Mouse (Mus musculus) adrenal gland, postnatal 4 days (tissue): ENCODE data around the gene Ccn6. TPM values are rescaled to one million over a fixed set of nuclear protein-coding genes. Genes with fewer than 3 reads are reported as not detected.

Experiments
- DNase-seq, 2 experiments: peaks; one replicate each; pipeline ENCODE4 v3.0.0; 2021 to 2022; ENCODE audit warnings: low spot score in 2 of 2, mixed read lengths in 2 of 2
- total RNA-seq, 2 experiments: library from RNA; stranded (reverse); gene quantifications; 2 replicates each; pipeline ENCODE4 v1.2.3; 2021

Gene Ccn6
- total RNA-seq, 2 experiments from 2014 or later = 0.62 to 1.2 TPM

GRCm38 (mm10) chr10:39162666-39163484 is 719 bp downstream of the Ccn6 start:
- no peak for DNase-seq

DNA sequence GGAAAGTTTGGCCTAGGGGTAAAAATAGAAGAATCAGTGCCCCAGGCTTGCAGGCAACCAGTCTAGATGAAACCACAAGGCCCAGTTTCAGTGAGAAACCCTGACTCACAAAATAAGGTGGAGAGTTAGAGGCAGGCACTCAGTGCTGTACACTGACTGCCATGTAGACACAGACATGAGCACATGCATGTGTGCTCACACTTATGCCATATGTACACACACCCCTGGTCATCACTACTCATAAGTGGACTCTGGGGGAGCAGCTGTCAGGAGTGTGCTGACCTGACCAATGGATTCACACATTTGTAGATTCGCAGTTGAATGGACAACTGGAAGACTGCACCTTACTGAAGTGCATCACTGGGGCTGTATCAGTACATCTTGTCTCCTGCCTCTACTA is 2.2 kb downstream of the Ccn6 start:
- DNase-seq = no peak

DNA sequence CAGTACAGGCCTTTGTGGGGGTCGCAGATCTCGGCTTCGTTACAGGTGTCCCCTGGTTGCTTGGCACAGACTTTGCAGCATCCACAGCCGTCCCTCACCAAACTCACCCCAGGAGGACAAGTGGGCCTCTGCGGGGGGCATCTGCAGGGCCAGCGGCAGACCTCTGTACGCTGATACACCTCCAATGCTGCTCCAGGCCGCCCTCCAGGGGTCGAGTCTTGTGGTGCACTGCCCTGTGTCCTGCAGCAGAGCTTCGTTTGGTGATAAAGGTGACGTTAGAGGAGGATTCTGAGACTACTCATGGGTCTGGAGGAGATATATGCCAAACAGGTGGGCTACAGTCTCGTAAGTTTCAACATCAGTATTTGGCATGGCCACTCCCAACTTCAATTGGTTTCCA is 5.3 kb downstream of the Ccn6 start:
- DNase-seq = no peak

- DNase-seq = no peak
Observed at GRCm38 (mm10) chr10:39157321-39157720, 6.3 kb downstream of the Ccn6 start.

DNA sequence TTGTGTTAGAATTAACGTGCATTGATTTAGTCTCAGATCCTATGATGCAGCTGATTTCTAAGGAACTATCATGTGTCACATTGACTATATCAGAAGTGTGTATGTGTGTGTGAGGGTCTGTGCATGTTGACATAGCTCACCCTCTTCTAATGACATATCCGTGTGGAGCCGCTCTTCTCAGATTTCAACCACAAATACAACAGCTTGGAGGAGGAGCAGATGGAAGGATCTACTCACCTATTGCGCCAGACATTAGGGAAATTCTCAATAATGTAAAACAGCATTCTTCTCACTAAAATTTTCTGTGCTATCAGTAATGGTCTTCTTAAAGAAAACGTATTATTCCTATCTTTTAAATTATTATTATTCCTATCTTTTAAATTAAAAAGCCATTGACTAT is 6.9 kb downstream of the Ccn6 start:
- no peak for DNase-seq

GRCm38 (mm10) chr10:39142216-39142615 is 21.4 kb downstream of the Ccn6 start:
- no peak for DNase-seq

DNA sequence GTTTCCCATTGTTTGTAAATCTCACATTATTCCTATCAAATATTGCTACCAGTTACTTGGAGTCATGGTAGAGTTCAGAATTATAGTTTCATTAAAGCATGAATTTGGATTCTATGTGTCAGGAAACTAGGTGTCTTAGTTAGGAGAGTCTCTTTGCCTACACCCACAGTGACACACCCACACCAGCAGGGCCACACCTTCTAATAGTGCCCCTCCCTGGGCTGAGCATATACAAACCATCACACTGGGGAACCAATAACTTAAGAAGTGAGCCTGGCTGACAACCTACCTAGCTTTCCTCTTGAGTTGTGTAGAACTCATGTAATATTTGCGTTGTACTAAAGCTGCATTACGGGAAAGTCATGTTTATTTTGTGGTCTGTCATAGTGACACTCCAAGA is 22.2 kb downstream of the Ccn6 start:
- DNase-seq = no peak

GRCm38 (mm10) chr10:39140843-39141242 is 22.8 kb downstream of the Ccn6 start:
- DNase-seq = no peak

DNA sequence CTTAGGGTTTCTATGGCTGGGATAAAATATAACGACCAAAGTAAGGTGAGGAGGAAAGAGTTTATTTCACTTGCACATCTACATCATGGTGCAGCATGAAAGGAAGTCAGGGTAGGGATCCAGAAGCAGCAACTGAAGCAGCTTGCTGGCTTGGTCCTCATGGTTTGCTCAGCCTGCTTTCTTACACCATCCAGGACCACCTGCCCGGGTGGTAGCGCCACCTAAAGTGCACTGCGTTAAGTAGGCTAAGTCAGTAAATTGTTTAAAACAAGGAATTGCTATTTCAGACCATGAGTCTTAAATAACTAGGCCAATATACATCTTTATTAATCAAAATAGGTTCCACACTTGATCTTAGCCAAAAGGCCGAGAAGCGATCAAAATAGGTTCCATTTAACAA is 24.8 kb downstream of the Ccn6 start:
- DNase-seq = no peak

DNA sequence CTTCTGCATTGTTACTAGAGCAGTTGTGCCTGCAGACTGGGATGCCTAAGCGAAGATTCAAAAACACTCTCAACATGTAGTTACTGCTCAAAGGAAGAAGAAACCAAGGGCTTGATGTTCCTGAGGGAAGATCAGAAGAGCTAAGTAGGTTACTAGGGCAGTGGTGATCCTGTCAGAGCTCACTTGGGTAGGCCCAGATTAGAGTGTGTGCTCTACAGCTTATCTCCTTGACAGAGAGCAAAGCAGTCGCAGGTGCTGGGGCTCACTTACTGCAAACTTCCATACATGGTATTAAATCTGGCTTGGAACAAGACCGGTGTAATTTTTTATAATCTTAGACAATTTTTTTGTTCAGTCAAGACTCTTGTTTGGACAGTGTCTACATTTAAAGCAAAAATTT is 25.8 kb downstream of the Ccn6 start:
- DNase-seq = no peak

DNA sequence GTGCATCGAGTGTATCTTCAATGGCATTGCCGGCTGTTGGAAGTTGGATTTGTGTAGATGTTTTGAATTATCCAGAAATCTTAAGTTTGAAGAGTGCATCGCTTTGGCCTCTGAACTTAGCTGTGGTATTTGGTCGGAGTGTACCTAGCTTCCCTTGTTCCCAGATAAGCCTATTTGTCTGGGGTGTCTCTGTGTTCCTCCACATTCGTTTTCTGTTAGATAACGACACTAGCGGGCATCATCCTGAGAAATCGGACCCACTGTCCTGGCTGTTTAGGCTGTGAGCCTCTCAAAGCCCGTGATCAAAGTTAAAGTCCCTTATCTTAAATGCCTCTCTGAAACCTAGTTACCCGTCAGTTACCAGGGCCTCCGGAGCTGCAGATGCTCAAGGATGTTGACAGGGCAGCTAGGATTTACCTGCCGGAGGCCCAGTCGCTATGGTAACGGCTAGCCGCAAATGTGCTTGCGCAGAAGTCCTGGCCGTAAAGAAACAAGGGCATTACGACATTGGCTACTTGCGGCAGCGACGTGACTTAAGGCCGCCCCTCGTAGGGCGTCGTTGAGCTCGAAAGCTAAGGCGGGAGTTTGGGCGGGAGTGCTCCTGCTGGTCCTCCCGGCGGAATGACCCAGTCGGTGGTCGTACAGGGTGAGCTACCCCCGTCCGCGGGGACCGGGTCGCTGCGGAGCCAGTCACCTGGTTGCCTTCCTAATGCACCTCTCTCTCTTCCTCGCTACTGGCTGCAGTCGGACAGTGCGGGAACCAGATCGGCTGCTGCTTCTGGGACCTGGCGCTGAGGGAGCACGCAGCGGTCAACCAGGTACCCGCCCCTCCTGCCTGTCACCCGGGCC is 29.9 kb downstream of the Ccn6 start, which contains the start of the genes Fam229b and Tube1:
Gene Fam229b (minus strand): TSS at position 453 of the 849 bp plus-strand sequence.
Gene Tube1 (plus strand): TSS at position 515 of the 849 bp plus-strand sequence.
- DNase-seq = peak; percentile 58 to 77

- no peak for DNase-seq
Observed at GRCm38 (mm10) chr10:39121412-39121811, 42.2 kb downstream of the Ccn6 start.

GRCm38 (mm10) chr10:39109489-39109874 is 54.1 kb downstream of the Ccn6 start:
- no peak for DNase-seq

DNA sequence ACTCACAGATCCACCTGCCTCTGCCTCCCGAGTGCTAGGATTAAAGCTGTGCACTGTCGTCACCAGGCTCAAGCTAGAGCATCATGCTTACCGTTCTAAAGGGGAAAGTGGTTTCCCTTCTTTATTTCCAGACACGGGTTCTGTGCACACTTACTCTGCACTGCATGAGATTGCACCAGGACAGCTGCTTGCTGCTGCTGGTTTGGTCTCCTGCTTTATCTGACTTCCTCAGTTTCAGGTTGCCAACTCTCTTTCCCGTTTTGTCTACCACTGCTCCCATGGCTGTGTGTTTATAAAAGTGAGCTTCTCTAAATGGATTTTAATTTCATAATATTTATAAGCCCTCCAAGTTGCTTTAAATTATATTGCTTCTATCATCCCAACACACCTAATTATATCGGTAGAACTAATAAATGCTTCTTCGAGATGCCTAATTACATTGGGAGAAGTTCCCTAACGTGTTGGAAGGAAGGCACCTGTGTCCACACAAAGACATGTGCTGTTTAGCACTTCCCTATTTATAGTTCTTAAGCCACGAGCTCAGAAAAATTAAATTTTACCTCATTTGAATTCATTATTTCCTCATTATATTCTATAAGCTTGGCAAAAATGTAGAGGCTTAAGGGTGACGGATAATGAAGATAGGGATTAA is 54.6 kb downstream of the Ccn6 start:
- no peak for DNase-seq

GRCm38 (mm10) chr10:39106935-39107334 is 56.7 kb downstream of the Ccn6 start:
- no peak for DNase-seq

DNA sequence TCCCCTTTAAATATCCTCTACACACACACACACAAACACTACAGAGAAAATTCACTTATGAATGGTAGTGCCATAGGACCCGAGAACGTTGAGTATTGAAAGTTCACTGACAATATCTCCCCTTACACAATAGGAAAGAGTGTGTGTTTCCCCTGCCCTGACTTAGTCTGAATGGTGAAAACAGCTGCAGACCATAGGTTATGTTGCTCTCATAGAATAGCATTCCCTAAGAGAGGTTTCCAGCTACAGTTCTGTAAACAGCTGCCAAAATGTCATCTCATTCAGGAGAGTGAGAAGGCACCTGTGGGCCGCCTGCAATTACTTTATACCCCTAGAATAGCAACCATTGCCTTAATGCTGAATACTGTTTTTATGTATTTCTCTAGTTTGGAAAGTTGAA is 57.2 kb downstream of the Ccn6 start:
- DNase-seq = no peak

GRCm38 (mm10) chr10:39104803-39105449 is 58.7 kb downstream of the Ccn6 start:
- no peak for DNase-seq
